Mouse (Mus musculus): Measurements from ENCODE around the gene Rufy1.

DNA sequence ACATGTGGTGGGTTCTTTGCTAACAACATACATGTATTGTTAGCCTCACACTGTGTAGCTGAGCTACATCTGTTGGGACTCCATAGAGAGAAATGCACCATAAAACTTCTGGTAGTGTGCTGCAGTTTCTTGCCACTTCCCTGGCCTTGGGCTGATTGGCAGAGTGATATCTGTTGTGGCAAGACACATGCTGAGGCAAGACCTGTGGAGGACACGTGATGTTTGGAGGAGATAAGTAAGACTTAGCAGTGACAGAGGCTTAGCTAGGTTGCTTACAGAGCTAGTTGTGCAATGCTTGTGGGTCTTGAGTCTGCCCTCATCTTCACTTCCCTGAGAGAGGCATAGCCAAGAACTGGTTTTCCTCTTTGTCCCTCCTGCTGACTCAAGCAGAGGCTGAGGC lies 75.5 kb downstream of the Rufy1 start:
- TF ChIP-seq CTCF (IDR thresholded peaks at IDR 0.05; ENCODE audit: borderline replicate concordance, insufficient read depth, low read depth, low read length) (no peak), POLR2A (IDR thresholded peaks at IDR 0.05; ENCODE audit: borderline replicate concordance, insufficient read depth, low read length) (no peak)
